Mouse (Mus musculus): Measurements from ENCODE around the gene Htra3.

GRCm38 (mm10) chr5:35661210-35661609 is 18.4 kb downstream of the Htra3 start:
- TF ChIP-seq CTCF (IDR thresholded peaks at IDR 0.05; ENCODE audit: control insufficient read depth, insufficient read depth, low read length) (no peak), POLR2A (IDR thresholded peaks at IDR 0.05; ENCODE audit: borderline replicate concordance, control insufficient read depth, low read depth, low read length) (no peak)
